ENCODE assay signal across 26 mouse cellular contexts in genomic region chr4:30315348-30315747, GRCm38 (mm10).
"Had no signal": no experiment of that assay in that cellular context is flagged by ENCODE, and none has a peak within 500 bp of the region (broad histone marks: within the 10 kb centered on the region; RNA-seq: fewer than 3 reads in every experiment).

No protein-coding gene starts in this region.

- ATAC-seq: hindbrain, postnatal 0 days; intestine, embryonic 16.5 days; liver, embryonic 12.5 days had no signal

- DNase-seq: gastrocnemius, adult 2 months; gastrocnemius, postnatal 14 days; gastrocnemius, postnatal 36 days; heart, adult 11 months; heart, adult 2 months; heart, postnatal 14 days; heart, postnatal 36 days; kidney, adult 11 months; kidney, adult 2 months; kidney, adult 9 months; kidney, postnatal 10 days; kidney, postnatal 36 days; layer of hippocampus, adult 9-11 months; layer of hippocampus, postnatal 36 days; left cerebral cortex, postnatal 4 days had no signal

- H3K36me3 ChIP-seq: heart, embryonic 13.5 days; heart, embryonic 15.5 days; hindbrain, embryonic 13.5 days; hindbrain, embryonic 15.5 days; limb, embryonic 13.5 days; limb, embryonic 15.5 days; liver, embryonic 12.5 days had no signal

- H3K4me1 ChIP-seq: heart, embryonic 15.5 days; hindbrain, embryonic 13.5 days; limb, embryonic 13.5 days; limb, embryonic 15.5 days; liver, embryonic 12.5 days had no signal

- H3K4me2 ChIP-seq: heart, embryonic 11.5 days; heart, embryonic 13.5 days; heart, embryonic 15.5 days; hindbrain, embryonic 13.5 days; hindbrain, embryonic 15.5 days; limb, embryonic 13.5 days; limb, embryonic 15.5 days; liver, embryonic 12.5 days had no signal

- H3K9me3 ChIP-seq: heart, embryonic 13.5 days; heart, embryonic 15.5 days; hindbrain, embryonic 13.5 days; hindbrain, embryonic 15.5 days; limb, embryonic 13.5 days; limb, embryonic 15.5 days; liver, embryonic 12.5 days had no signal

- H3K9ac ChIP-seq: heart, embryonic 13.5 days; heart, embryonic 15.5 days; hindbrain, embryonic 13.5 days; hindbrain, embryonic 15.5 days; limb, embryonic 13.5 days; limb, embryonic 15.5 days; liver, embryonic 12.5 days; liver, embryonic 14.5 days had no signal

- H3K4me3 ChIP-seq: gastrocnemius, adult 2 months; heart, adult 2 months; heart, embryonic 13.5 days; heart, embryonic 15.5 days; hindbrain, embryonic 13.5 days; hindbrain, embryonic 15.5 days; limb, embryonic 13.5 days; limb, embryonic 15.5 days; liver, embryonic 12.5 days had no signal

- H3K27ac ChIP-seq: gastrocnemius, adult 2 months; heart, adult 2 months; heart, embryonic 13.5 days; heart, embryonic 15.5 days; hindbrain, embryonic 13.5 days; hindbrain, embryonic 15.5 days; hindbrain, postnatal 0 days; limb, embryonic 13.5 days; limb, embryonic 15.5 days; liver, embryonic 12.5 days; liver, embryonic 14.5 days had no signal

- H3K27me3 ChIP-seq: heart, embryonic 13.5 days; heart, embryonic 15.5 days; hindbrain, embryonic 13.5 days; hindbrain, embryonic 15.5 days; limb, embryonic 13.5 days; limb, embryonic 15.5 days; liver, embryonic 12.5 days had no signal
